Mouse (Mus musculus): ENCODE measurements around the gene Rad51b.

- TF ChIP-seq POLR2A (IDR thresholded peaks at IDR 0.05; ENCODE audit: borderline replicate concordance, extremely low read depth, low read depth, low read length) (no peak), CTCF (IDR thresholded peaks at IDR 0.05; ENCODE audit: insufficient read depth, low read length) (no peak)
These were observed 510.9 kb downstream of the Rad51b start for GRCm38 (mm10) chr12:79807938-79808401.
